Comparison of ENCODE assay signal across 30 mouse cellular contexts in genomic region chr3:130187588-130187987, GRCm38 (mm10). TPM values are rescaled to one million over a fixed set of nuclear protein-coding genes. Genes with fewer than 3 reads are reported as not detected.
DNase-seq lines count a peak whose midpoint lies in the region; ATAC-seq lines count a peak whose summit lies in the region.
"Had no signal": no experiment of that assay in that cellular context is flagged by ENCODE, and none has a peak within 500 bp of the region (broad histone marks: within the 10 kb centered on the region; RNA-seq: fewer than 3 reads in every experiment).

No protein-coding gene starts in this region.

- H3K9ac ChIP-seq in kidney, embryonic 15.5 days, result no peak overlapping the region
- H3K9ac ChIP-seq: embryonic facial prominence, embryonic 13.5 days; forebrain, embryonic 12.5 days; hindbrain, embryonic 14.5 days; liver, embryonic 15.5 days; midbrain, embryonic 12.5 days had no signal

- no peaks in the 10 kb centered on the region for H3K36me3 ChIP-seq in kidney, embryonic 15.5 days
- H3K36me3 ChIP-seq: embryonic facial prominence, embryonic 13.5 days; forebrain, embryonic 12.5 days; G1E; liver, embryonic 15.5 days; midbrain, embryonic 12.5 days had no signal

- no peak for ATAC-seq in kidney, embryonic 15.5 days (replicated peaks; ENCODE audit: low FRiP score)
- ATAC-seq: inflammation-experienced regulatory T-cells, adult 6 months; Patski had no signal

- no peak overlapping the region for H3K4me3 ChIP-seq in kidney, embryonic 15.5 days (replicated peaks)
- H3K4me3 ChIP-seq: embryonic facial prominence, embryonic 13.5 days; erythroblast, embryonic 14.5 days; forebrain, embryonic 12.5 days; gastrocnemius, adult 2 months; limb, embryonic 10.5 days; liver, embryonic 15.5 days; midbrain, embryonic 12.5 days had no signal

- H3K4me1 ChIP-seq in kidney, embryonic 15.5 days, result no peaks in the 10 kb centered on the region
- H3K4me1 ChIP-seq: forebrain, embryonic 12.5 days; liver, embryonic 15.5 days; midbrain, embryonic 12.5 days had no signal

- WGBS in kidney, embryonic 15.5 days, result 85% methylated on average over 5 of the region's 5 CpGs

- intact Hi-C loops in heart, postnatal 10 days (cut with DNase I), result no loop called here
- intact Hi-C loops in heart, postnatal 36 days (cut with DNase I), result loop anchor here (5.0 kb wide), 2 partner anchors 390 to 505 kb away; no protein-coding TSS in a partner anchor

- no peak overlapping the region for H3K27ac ChIP-seq in kidney, embryonic 15.5 days
- H3K27ac ChIP-seq: embryonic facial prominence, embryonic 13.5 days; forebrain, embryonic 12.5 days; gastrocnemius, adult 2 months; hindbrain, embryonic 14.5 days; limb, embryonic 10.5 days; liver, embryonic 15.5 days; macrophage; midbrain, embryonic 12.5 days had no signal

- no peaks in the 10 kb centered on the region for H3K9me3 ChIP-seq in kidney, embryonic 15.5 days (replicated peaks)
- H3K9me3 ChIP-seq: embryonic facial prominence, embryonic 13.5 days; forebrain, embryonic 12.5 days; limb, embryonic 10.5 days; liver, embryonic 15.5 days; midbrain, embryonic 12.5 days had no signal

- no peak overlapping the region for H3K4me2 ChIP-seq in kidney, embryonic 15.5 days
- H3K4me2 ChIP-seq: embryonic facial prominence, embryonic 13.5 days; forebrain, embryonic 12.5 days; hindbrain, embryonic 14.5 days; liver, embryonic 15.5 days; midbrain, embryonic 12.5 days had no signal

- DNase-seq in heart, postnatal 10 days, result peak; percentile 34 to 45
- DNase-seq in heart, postnatal 36 days, result no peak
- peak; percentile 28 to 35 for DNase-seq in kidney, postnatal 36 days
- DNase-seq in adrenal gland, postnatal 25 days, result peak; percentile 15
- DNase-seq in lung, postnatal 14 days, result peak; percentile 8
- DNase-seq in thymus, adult 18-20 months, result no peak
- DNase-seq: B cell, adult 2 months; cerebellum, adult 8-10 months; cerebellum, postnatal 36 days; embryo, embryonic 11 days; gastrocnemius, adult 2 months; kidney, adult 18-20 months; liver; thymus, adult 2 months; thymus, postnatal 4 days had no signal

- 0 out of 2 replicates have a peak, but pooled peaks cover under 1% of the 10 kb centered on the region for H3K27me3 ChIP-seq in kidney, embryonic 15.5 days
- H3K27me3 ChIP-seq: CH12.LX; embryonic facial prominence, embryonic 13.5 days had no signal

RNA-seq across cellular contexts. Expression of gene Col25a1, which starts 56.3 kb away (rescaled TPM):
- total RNA-seq in heart, postnatal 10 days (2021), result 1 to 10 TPM; 1.2 to 1.3 TPM
- under 1 TPM; 0.16 to 0.33 TPM for total RNA-seq in heart, postnatal 36 days (2021)
- 4.1 and 5.4 TPM in 2 replicates for polyA plus RNA-seq in kidney, embryonic 15.5 days (2015; fragmentation: Nextera tagmentation; extraction: Ambion mirVana)
- 5.7 and 10.3 TPM in 2 replicates for total RNA-seq in adrenal gland, postnatal 25 days (2021)
- total RNA-seq: CH12.LX; monocyte, adult 5-6 weeks; neutrophil, adult 5-6 weeks had no signal
- polyA plus RNA-seq: G1E; inflammation-experienced regulatory T-cells, adult 6 months; macrophage; thymus, adult 2 months had no signal

Comparison
In these comparisons a context has a peak if more than half of its experiments do, and no peak if none do; other contexts are left out.
1. DNase-seq: peak in heart, postnatal 10 days (2 of 2), kidney, postnatal 36 days (2 of 2), adrenal gland, postnatal 25 days (single experiment) and lung, postnatal 14 days (single experiment); none in heart, postnatal 36 days (0 of 2) and thymus, adult 18-20 months (0 of 2).